Mouse (Mus musculus) myocyte (in vitro differentiated cells): ENCODE measurements around the gene Sh3bgr. TPM values are rescaled to one million over a fixed set of nuclear protein-coding genes. Genes with fewer than 3 reads are reported as not detected.

ENCODE experiments used
- H3K27me3 ChIP-seq: one replicate; pipeline ENCODE4 v1.6.1; 2011; ENCODE audit not compliant: control insufficient read depth, insufficient read depth, insufficient read length
- H3K36me3 ChIP-seq: one replicate; pipeline ENCODE4 v1.6.1; 2011; ENCODE audit not compliant: control insufficient read depth, insufficient read depth
- H3K4me2 ChIP-seq: one replicate; pipeline ENCODE4 v1.6.1; 2011; ENCODE audit warnings: low read depth, control low read depth
- H3K4me3 ChIP-seq: one replicate; pipeline ENCODE4 v1.5.1; 2011; ENCODE audit warnings: mild to moderate bottlenecking, control low read depth, moderate library complexity
- H3K79me2 ChIP-seq: one replicate; pipeline ENCODE4 v1.6.1; 2011; ENCODE audit not compliant: control insufficient read depth, insufficient read depth
- H3ac ChIP-seq: one replicate; pipeline ENCODE4 v1.6.1; 2011; ENCODE audit not compliant: control insufficient read depth, insufficient read length
- CEBPB ChIP-seq: IDR thresholded peaks from 2 replicates; pipeline ENCODE4 v1.6.1; 2011; ENCODE audit warnings: mild to moderate bottlenecking, moderate library complexity; ENCODE audit not compliant: poor library complexity, insufficient read depth, severe bottlenecking
- E2F4 ChIP-seq: IDR thresholded peaks from one replicate; pipeline ENCODE4 v1.6.1; 2011; ENCODE audit warnings: mild to moderate bottlenecking, control low read depth, moderate library complexity; ENCODE audit not compliant: insufficient read depth
- MAX ChIP-seq: IDR thresholded peaks from one replicate; pipeline ENCODE4 v1.6.1; 2011; ENCODE audit warnings: low read depth, mild to moderate bottlenecking, control low read depth
- MYOD1 ChIP-seq, 3 experiments: IDR thresholded peaks; one replicate each; pipeline ENCODE4 v1.6.1; 2011; ENCODE audit warnings: control low read depth in 2 of 3, low read depth in 2 of 3, mild to moderate bottlenecking in 2 of 3, moderate library complexity in 1 of 3; ENCODE audit not compliant: insufficient read length in 2 of 3, control insufficient read depth in 1 of 3
- MYOG ChIP-seq, 3 experiments: IDR thresholded peaks; one replicate each; pipeline ENCODE4 v1.6.1; 2011; ENCODE audit warnings: control low read depth in 2 of 3, low read depth in 2 of 3, mild to moderate bottlenecking in 2 of 3; ENCODE audit not compliant: insufficient read length in 2 of 3, control insufficient read depth in 1 of 3, insufficient read depth in 1 of 3
- POLR2A ChIP-seq: IDR thresholded peaks from one replicate; pipeline ENCODE4 v1.6.1; 2011; ENCODE audit warnings: low read depth, mild to moderate bottlenecking, control low read depth, moderate library complexity; ENCODE audit not compliant: insufficient read length
- POLR2AphosphoS2 ChIP-seq: IDR thresholded peaks from one replicate; pipeline ENCODE4 v1.6.1; 2011; ENCODE audit warnings: low read depth, control low read depth; ENCODE audit not compliant: insufficient read length
- REST ChIP-seq: IDR thresholded peaks from one replicate; pipeline ENCODE4 v1.6.1; 2011; ENCODE audit warnings: mild to moderate bottlenecking, control low read depth, moderate library complexity; ENCODE audit not compliant: insufficient read depth, insufficient read length
- SRF ChIP-seq: IDR thresholded peaks from one replicate; pipeline ENCODE4 v1.6.1; 2011; ENCODE audit warnings: low read depth; ENCODE audit not compliant: control insufficient read depth, insufficient read length
- TCF12 ChIP-seq: IDR thresholded peaks from one replicate; pipeline ENCODE4 v1.6.1; 2011; ENCODE audit warnings: mild to moderate bottlenecking, control low read depth; ENCODE audit not compliant: poor library complexity, insufficient read depth, severe bottlenecking
- TCF3 ChIP-seq: IDR thresholded peaks from one replicate; pipeline ENCODE4 v1.6.1; 2011; ENCODE audit warnings: low read depth, control low read depth; ENCODE audit not compliant: insufficient read length
- USF1 ChIP-seq: IDR thresholded peaks from one replicate; pipeline ENCODE4 v1.6.1; 2011; ENCODE audit warnings: low read depth, mild to moderate bottlenecking, control low read depth, moderate library complexity
- polyA plus RNA-seq: library from polyadenylated mRNA; unstranded; fragments of >200 nt; fragmentation: generic; extraction: Trizol; gene quantifications from one replicate; pipeline ENCODE4 v1.2.1, GENCODE M21; 2012; ENCODE audit warnings: missing spikeins

Gene Sh3bgr
- polyA plus RNA-seq, 1 experiment = 32.7 TPM

DNA sequence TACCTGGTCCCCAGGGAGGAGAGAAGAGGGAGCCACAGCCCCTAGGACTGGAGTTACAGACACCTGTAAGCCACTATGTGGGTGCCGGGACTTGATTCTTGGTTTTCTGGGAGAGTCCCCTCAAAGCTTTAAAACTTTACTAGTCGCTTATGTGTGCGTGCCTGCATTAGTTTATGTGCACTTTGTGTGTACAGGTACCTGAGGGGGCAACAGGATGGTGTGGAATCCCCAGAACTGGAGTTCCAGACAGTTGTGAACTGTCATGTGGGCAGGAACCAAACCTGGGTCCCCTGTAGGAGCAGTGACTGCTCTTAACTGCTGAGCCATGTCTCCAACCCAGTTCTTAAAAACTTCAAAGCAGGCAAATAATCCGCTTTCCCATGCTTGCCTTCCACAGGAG is 31.0 kb downstream of the Sh3bgr start:
- H3K79me2 ChIP-seq = no peaks in the 10 kb centered on the region
- no peak overlapping the region for H3K4me3 ChIP-seq
- H3K4me2 ChIP-seq = no peak overlapping the region
- no peaks in the 10 kb centered on the region for H3K36me3 ChIP-seq
- H3K27me3 ChIP-seq = peaks cover 17% of the 10 kb centered on the region
- TF ChIP-seq E2F4 = no peak
- no peak for TF ChIP-seq MAX
- TF ChIP-seq TCF3 = no peak
- TF ChIP-seq POLR2A = no peak
- TF ChIP-seq TCF12 = no peak
- no peak overlapping the region for H3ac ChIP-seq

DNA sequence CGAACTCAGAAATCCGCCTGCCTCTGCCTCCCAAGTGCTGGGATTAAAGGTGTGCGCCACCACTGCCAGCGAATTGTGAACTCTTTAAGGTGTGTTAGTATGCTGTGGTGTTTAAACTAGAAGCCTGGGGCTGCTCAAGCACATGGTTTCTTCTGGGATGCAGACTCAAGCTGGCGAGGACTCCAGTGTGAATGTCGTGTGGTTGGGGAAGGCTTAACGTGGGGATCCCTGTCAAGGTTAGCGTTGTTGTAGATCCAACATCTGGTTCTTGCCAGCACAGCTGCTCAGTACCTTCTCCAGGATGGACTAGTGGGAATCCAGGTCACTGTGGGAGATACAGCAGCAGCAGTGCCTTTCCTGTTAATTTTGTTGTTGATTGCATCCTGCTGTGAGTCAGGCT is 31.7 kb downstream of the Sh3bgr start:
- TF ChIP-seq TCF12 (no peak), E2F4 (no peak), MYOD1 (IDR thresholded peaks at IDR 0.05; ENCODE audit: control insufficient read depth in 1 of 3, insufficient read length in 2 of 3, low read depth in 2 of 3) (no peak), POLR2AphosphoS2 (no peak), MAX (no peak), POLR2A (no peak), TCF3 (no peak), MYOG (IDR thresholded peaks at IDR 0.05; ENCODE audit: control insufficient read depth in 1 of 3, insufficient read depth in 1 of 3, insufficient read length in 2 of 3, low read depth in 2 of 3) (no peak), CEBPB (no peak), SRF (no peak), REST (no peak)
- H3ac ChIP-seq = no peak overlapping the region
- H3K4me3 ChIP-seq = no peak overlapping the region

DNA sequence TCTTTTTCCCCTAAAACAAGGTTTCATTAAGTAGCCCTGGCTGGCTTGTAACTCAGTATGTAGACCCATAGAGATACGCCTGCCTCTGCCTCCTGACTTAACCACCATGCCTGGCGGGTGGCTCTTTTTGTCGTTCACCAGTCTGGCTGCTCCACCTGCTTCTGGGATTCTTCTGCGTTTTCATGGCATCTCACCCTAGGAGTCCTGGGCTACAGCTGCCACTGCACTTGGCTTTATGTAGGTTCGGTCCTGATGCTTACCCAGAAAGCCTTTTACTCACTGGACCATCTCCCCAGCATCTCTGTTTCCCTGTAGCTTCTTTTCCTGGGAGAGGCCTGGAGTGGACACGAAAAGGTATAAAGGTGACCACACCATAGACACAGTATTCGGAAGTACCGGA is 33.7 kb downstream of the Sh3bgr start:
- Histone ChIP-seq H3ac (no peak overlapping the region), H3K27me3 (peaks cover 23% of the 10 kb centered on the region), H3K4me2 (no peak overlapping the region), H3K36me3 (no peaks in the 10 kb centered on the region), H3K4me3 (no peak overlapping the region), H3K79me2 (no peaks in the 10 kb centered on the region)
- no peak for TF ChIP-seq TCF12
- no peak for TF ChIP-seq TCF3
- no peak for TF ChIP-seq MYOG (IDR thresholded peaks at IDR 0.05; ENCODE audit: control insufficient read depth in 1 of 3, insufficient read depth in 1 of 3, insufficient read length in 2 of 3, low read depth in 2 of 3)
- no peak for TF ChIP-seq POLR2A
- TF ChIP-seq MAX = no peak
- TF ChIP-seq USF1 = no peak
- no peak for TF ChIP-seq POLR2AphosphoS2
- no peak for TF ChIP-seq E2F4
- TF ChIP-seq MYOD1 (IDR thresholded peaks at IDR 0.05; ENCODE audit: control insufficient read depth in 1 of 3, insufficient read length in 2 of 3, low read depth in 2 of 3) = no peak
- TF ChIP-seq SRF = no peak
- TF ChIP-seq REST = no peak
- TF ChIP-seq CEBPB = no peak

More for the DNA sequence above, 31.7 kb downstream of the Sh3bgr start:
- peaks cover 23% of the 10 kb centered on the region for H3K27me3 ChIP-seq
- H3K36me3 ChIP-seq = no peaks in the 10 kb centered on the region
- no peaks in the 10 kb centered on the region for H3K79me2 ChIP-seq
- H3K4me2 ChIP-seq = no peak overlapping the region

DNA sequence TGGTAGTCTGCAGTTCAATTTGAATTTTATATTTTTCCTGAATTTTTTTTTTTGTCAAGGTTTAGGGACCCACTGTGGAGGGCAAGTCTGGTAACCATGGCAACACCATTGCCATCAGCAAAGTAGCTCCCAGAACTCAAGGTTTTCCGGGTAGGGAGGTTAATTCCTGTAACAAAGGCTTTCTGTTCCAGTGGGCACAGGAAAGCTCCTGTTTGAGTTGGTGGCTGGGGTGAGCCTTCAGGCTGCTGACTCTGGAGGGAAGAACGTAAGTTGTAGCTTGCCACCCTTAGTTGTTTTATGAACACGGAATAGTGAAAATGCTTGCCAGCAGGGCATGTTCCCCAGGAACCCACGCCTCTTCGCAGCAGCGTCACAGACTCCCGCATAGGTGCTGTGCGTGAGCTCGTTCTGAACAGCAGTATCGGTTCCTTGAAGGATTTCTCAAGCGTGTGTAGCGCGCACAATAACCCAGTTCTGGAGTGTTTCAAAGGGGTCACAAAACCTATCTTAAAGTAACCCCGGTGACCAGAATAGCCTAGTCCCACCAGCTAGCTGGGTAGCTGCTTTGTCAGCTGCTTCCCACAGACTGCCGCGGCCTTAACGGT is 35.2 kb downstream of the Sh3bgr start, which contains the start of gene B3galt5:
TSS of gene B3galt5 (plus strand) at position 436 of the 605 bp plus-strand sequence.
- TF ChIP-seq CEBPB = no peak
- no peak within 1 kb of the TSS for H3K4me2 ChIP-seq
- peaks cover 23% of the 10 kb centered on the region for H3K27me3 ChIP-seq
- no peak within 1 kb of the TSS for H3K4me3 ChIP-seq
- H3K36me3 ChIP-seq = no peaks in the 10 kb centered on the region
- H3K79me2 ChIP-seq = no peaks in the 10 kb centered on the region
- no peak within 1 kb of the TSS for H3ac ChIP-seq

- no peak for TF ChIP-seq POLR2AphosphoS2
- no peak for TF ChIP-seq USF1
- no peak for TF ChIP-seq MYOD1 (IDR thresholded peaks at IDR 0.05; ENCODE audit: control insufficient read depth in 1 of 3, insufficient read length in 2 of 3, low read depth in 2 of 3)
- TF ChIP-seq TCF3 = no peak
- TF ChIP-seq TCF12 = no peak
- TF ChIP-seq REST = no peak
- no peak for TF ChIP-seq POLR2A
- no peak for TF ChIP-seq SRF
- no peak for TF ChIP-seq MYOG (IDR thresholded peaks at IDR 0.05; ENCODE audit: control insufficient read depth in 1 of 3, insufficient read depth in 1 of 3, insufficient read length in 2 of 3, low read depth in 2 of 3)
- no peak for TF ChIP-seq MAX
- TF ChIP-seq CEBPB = no peak
- no peak for TF ChIP-seq E2F4
Observed at GRCm38 (mm10) chr16:96244496-96244895, 44.2 kb downstream of the Sh3bgr start.

More at GRCm38 (mm10) chr16:96244496-96244895, 44.2 kb downstream of the Sh3bgr start:
- Histone ChIP-seq H3K4me2 (no peak overlapping the region), H3K79me2 (no peaks in the 10 kb centered on the region), H3K27me3 (peaks cover 5% of the 10 kb centered on the region), H3K36me3 (no peaks in the 10 kb centered on the region), H3K4me3 (no peak overlapping the region), H3ac (no peak overlapping the region)
